Mouse (Mus musculus) 3134 (cell line): ENCODE measurements around the gene Nkx2-4.

Experiments
- DNase-seq: peaks from one replicate; pipeline ENCODE4 v3.0.0-alpha.2; 2011; ENCODE audit warnings: low spot score; ENCODE audit not compliant: insufficient read length; ENCODE audit errors: extremely low read depth

The Nkx2-4 gene

DNA sequence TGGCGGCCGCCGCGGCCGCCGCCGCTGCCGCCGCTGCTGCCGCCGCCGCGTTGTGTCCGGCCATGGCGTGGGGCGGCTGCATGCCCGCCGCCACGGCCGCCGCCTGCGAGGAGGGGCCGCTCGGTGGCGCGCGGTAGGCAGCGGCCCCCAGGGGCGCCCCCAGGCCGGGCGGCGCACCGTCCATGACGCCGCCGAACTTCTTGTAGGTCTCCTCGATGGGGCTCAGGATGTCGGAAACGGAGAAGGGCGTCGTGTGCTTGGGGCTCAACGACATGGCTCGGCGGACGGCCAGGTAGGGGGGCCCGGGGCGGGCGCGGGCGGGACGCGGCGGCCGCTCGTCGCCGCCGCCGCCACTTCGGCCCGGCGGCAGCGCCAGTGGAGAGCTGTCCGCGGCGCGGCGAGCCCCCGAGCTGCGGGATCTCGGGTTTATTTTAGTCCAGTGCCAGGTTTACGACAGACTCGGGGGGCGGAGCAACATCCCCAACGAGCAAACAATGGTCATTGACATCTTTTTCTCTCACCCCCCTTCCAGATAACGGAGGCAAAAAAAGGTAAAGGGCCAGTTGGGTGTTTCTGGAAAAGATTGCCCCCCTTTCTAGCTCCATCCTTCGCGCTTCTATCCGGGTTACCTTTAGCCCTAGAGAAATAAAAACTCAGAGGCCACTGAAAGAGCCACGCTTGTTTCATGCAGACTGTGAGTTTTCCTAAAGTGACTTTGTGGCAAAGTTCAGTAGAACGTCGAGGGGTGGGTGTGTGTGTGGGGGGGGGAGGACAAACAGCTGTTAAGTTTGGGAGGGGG is at the start of gene Nkx2-4:
TSS of gene Nkx2-4 (minus strand) at position 374 of the 799 bp plus-strand sequence.
- no peak for DNase-seq

DNA sequence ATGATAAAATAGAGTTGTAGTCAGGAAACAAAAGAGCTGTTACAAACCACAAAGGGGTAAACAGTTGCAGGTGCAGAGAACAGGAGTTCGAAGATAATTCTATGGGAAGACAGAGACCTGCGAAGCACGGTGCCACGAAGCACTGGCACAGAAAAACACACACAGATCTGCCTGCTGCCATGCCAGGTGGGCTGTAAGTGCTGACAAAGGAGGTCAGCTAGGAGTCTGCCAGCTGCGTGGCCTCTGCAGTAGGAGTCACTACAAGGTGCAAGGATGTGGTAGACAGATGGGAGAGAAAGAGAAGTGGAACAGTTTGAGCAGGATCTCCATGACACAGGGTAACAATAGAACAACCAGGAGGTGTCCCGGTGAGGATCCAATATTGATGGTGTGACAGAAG is 42.1 kb upstream of the Nkx2-4 start:
- no peak for DNase-seq

DNA sequence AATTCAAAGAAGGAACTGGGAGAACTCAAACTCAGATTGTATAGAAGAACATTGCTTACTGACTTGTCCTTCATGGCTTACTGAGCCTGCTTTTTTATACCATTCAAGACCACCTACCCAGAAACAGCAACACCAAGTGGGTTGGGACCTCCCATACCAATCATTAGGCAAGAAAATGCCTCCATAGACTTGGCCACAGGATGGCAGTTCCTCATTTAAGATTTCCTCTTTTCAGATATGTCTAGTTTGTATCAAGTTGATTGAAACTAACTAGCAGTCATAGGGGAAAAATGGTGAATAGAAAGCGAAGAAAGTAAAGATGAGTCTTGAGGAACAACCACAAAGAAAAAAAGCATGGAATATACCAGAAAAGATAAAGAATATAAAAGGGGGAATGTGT is 34.5 kb upstream of the Nkx2-4 start:
- no peak for DNase-seq

DNA sequence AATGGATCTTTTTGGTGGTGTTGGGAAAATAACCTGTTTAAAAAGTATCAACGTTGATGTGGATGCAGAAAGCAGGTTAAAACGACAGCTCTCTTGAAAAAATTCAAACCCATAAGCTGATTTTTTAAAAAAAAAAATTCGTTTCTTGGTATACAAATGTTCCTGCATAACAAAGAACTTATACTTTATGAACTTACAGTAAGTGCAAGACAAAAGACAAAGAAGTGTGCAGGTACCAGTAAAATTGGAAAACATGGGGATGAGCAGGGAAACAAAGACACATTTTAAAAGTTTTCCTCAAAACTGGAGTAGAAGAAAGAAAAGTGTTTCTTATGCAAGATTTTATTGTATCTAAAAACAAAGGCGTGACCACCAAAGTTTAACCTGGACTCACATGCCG is 1.2 kb upstream of the Nkx2-4 start:
- DNase-seq, result no peak

DNA sequence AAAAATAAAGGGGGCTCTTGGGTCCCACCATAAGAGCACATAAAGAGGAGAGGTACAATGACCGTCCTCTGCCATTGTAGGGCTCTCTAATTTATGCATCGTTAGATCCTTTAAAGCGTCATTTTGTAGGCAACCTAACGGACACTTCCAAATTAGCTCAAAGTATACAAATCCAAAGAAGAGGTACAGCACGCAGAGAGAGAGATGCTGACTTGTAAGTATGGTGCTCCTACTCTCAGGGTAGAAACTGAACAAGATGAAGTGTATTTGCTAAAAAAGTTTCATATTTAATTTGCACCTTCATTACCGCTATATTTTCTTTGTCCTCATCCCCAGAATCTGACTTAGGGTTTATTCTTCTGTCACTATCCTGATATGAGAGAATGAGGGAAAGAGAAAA is 692 bp upstream of the Nkx2-4 start:
- no peak for DNase-seq

DNA sequence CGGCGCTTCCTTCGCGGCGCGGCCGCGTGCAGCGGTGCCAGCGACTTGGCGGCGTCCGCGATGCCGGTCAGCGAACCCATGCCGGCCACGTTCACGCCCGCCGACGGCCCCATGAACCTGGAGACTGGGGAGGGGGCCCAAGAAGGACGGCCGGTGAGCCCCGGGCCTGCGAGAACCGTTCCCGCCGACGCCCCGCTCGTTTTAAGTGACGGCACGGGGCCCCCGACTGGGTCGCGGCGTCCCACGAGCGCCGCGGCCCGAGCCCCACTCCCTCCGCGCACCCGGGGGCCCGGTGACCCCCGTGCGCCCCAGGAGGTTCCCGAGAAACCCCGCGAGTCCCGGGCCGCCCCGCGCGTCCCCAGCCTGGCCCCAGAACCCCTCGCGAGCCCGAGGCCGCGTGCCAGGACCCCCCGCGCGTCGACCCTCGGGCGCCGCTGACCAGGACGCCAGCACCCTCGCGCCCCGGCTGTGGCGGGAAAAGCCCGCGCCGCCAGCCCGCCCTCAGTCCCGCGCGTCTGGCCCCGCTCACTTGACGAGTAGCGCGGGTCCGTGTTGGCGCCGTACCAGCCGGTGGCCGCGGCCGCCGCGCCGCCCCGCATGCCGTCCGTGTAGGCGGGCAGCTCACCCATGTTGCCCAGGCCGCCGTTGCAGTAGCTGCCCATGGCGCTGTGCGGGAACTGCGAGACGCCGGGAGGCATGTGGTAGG is 726 bp downstream of the Nkx2-4 start:
- peak; percentile 11 for DNase-seq

DNA sequence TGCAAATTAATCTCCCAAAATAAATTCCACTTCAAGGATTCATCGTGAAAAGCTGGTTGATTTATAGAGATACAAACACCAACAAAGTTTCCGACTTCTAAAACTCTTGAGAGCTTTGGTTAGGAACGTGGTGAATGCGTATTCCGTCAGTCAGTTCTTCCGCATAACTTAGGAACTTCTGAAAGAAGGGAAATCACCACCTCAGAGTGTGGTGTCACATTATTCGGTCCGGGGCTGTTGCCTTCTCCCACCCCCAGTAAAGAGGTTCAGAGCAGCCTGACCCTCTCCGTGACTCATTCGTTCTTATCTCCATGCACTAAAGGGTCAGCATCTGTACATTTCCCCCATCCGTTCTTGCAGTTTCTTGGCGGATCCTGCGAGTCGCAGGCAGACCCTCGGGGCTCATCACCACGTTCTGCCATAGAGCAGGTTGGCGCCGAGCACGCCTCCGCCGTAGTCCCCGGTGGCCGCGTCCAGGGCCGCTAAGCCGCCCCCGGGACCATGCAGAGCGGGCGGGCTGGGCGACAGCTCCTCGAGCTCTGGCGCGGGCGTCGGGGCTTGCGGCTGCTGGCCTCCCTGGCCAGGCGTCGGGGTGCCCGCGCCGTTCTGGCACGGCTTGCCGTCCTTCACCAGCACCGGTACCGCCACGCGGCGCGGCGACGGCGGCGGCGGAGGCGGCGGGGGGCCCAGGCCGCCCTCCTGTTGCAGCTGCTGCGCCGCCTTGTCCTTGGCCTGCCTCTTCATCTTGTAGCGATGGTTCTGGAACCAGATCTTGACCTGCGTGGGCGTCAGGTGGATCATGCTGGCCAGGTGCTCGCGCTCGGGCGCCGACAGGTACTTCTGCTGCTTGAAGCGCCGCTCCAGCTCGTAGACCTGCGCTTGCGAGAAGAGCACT is 1.5 kb downstream of the Nkx2-4 start:
- peak; percentile 12 for DNase-seq

DNA sequence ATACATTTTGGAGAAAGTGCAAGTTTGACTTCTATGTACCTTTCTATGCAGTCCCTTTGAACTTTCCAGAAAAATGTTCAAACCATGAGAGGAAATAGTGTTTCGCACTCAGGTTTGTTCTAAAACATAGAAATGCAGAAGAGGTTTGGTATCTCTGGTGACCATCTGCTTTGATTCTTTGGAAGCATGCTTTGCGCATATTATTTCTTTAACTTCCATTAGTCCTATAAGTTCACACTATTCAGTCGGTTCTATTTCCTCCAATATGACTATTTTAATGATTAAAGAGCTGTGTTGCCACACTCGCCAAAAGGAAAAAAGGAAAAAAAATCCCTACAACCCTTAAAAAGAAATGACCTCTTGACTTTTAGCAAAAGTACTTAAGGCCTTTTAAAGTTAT is 2.9 kb downstream of the Nkx2-4 start:
- no peak for DNase-seq

DNA sequence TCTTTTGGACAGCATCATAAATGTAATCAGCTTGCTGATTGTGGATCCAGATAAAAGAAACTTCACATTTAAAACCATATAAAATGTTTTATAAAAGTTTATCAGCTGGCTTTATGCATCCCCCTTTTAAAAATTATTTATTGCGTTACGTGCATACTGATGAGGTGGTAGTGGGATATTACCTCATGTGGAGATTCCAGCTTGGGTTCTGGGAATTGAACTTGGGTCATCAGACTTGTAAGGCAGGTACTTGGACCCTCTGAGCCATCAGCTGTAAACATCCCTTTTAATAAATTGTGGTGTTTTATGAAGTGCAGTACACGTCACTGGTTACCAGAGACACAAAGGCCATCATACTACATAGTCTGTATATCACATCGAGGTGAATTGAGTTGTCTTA is 10.8 kb downstream of the Nkx2-4 start:
- no peak for DNase-seq

DNA sequence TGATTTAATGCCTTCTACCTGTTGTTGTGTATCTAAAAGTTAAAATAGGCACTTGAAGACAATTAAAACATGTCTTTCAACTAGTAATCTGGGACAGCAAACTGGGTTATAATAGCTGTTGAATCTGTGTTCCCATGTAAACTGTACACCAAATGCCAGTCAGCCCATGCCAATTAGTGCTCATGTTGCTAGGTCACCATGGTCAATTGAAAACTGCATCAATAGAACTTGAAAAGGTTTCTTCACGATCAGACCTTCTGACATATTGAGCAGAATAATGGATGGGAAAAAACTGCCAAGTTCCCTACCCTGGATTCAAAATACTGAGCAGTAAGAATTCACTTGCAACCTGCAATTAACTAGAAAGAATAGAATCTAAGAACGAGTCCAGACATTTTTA is 11.3 kb downstream of the Nkx2-4 start:
- DNase-seq, result no peak

DNA sequence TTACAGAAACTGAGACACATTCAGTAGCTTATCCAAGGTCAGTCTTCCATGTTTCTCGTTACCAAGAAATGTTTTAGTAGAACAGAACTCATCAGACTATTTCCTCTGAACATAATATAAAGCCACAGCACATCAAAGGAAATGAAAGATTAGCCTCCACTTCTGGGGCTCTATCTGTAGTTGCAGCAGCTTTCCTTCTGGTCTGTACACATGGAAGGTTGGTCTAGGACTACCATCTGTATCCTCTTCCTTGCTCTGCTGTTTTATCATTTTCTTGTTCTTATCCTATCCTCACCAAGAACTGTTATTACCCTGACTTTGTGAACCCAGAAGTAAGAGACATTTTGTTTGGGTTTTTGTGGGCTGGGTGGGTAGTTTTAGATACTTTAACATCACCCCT is 14.9 kb downstream of the Nkx2-4 start:
- no peak for DNase-seq

DNA sequence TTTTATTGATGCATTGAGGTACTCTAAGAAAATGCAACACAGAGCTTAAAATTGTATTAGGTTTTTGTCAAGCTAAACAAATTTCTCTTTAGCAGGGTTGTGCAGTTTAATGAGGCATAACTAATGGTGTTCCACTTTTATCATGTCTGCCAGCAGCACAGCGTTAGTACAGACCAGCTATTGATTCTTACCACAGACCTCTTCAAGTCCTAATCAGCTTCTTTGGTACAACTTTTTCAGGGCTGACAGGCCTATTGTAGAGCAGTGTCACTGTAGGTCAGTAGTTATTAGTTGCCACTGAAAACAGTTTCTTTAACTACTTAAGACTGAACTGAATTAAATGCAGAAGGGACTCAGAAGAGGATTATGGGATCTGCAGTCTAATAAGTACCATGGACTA is 16.2 kb downstream of the Nkx2-4 start:
- no peak for DNase-seq

DNA sequence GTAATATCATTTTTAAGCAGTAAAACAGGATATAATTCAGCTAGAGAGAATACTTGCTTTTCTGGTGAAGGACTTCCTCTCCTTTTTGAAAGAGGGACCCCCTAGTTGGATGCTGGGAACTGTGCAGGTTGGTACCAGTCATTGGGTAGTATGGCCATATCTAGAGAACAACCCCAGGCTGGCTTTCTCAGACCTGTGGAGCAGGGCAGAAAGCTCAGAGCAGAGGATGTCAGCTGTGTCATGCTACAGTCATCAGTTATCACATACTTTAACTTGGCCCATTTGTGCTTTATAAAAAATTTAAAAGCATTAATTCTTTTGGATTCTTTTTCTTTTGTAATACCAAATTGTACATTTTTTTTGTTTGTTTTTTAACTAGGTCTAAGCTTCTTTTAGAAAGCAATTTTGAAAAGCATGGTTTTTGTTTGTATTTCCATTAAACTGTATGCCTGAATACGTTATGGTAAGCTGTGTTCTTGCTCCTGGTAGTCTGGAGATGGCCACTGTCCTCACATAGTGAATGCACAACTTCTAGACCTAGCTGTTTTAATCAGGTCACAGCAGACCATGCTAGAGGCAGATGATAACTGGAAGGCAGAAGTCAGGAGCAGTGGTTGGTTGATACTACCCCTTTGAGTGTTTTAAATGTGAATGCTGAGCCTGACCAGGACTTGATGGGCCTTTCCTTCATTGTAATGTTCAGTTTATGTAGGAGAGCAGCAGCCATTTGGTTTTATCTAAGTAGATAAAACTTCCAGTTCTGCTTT is 17.6 kb downstream of the Nkx2-4 start:
- DNase-seq, result no peak

DNA sequence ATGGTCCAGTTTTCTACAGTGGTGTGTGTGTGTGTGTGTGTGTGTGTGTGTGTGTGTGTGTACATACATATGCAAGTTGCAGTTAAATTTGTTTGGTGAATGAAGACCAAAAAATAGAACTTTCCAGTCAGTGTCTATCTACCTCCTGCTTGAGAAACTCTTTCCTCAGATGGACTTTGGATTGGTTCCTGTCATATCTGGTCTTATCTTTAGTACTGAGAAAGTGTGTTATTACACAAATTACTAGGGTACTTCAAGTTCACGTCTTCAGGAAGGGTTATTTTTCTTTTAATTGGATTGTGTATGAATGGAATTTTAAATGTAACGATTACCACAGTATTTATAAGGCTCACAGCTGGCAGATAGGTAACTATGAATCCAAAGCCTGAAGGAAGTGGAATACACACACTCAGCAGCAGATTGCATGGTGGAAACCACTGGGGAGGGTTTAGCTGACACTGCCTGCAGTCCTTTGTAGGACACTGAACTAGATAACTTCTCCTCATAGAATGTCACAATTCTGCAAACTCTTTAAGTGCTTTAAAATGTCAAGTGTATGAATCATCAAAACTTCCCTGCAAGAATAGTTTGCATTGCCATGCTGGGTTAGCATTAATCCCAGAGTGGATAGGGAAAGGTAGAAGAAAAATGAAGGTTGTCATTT is 31.9 kb downstream of the Nkx2-4 start:
- DNase-seq, result no peak

DNA sequence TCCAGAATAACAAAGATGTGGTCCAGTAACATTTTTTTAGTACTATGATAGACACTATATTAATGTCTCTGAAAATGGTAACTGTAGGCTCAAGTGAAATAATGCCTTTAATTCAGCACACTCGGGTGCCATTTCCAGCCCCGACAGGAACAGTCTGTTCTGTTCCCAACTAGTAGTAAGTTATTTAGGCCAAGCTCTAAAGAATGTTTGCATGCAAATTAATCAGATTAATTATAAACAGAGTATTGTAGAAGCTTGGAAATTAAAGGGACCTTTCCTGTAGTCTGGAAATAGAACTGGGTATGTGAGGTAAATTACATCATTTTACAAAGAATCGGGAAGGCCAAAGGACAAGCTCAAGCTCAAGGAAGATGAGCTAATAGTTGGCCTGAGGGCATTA is 38.2 kb downstream of the Nkx2-4 start:
- DNase-seq, result no peak

DNA sequence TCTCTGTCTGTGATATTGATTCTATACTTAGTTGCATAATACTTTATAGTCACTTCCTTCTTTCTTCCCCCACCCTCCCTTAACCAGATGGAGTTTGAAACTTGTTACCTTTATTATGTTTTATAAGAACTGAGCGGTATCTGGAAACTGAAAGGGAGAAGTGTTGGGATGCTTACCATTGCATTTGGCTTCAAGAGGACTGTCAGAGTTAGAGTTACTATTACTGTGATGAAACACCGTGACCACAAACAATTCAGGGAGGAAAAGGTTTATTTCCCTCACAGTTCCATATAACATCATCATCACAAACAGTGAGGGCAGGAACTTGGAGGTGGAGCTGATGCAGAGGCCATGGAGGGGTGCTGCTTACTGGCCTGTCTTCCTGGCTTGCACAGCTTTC is 49.4 kb downstream of the Nkx2-4 start:
- no peak for DNase-seq
